Mouse (Mus musculus) left cerebral cortex, postnatal 25 days (tissue): ENCODE results near the gene Nat9. TPM values are rescaled to one million over a fixed set of nuclear protein-coding genes. Genes with fewer than 3 reads are reported as not detected.
A peak's percentile ranks its signal among the peaks of the same experiment; 100 is the strongest.

Experiments
- DNase-seq, 2 experiments: peaks; one replicate each; pipeline ENCODE4 v3.0.0; 2022; ENCODE audit warnings: low spot score in 2 of 2, mixed read lengths in 1 of 2
- intact Hi-C: fragments of 180-260 bp; cut with DNase I; formaldehyde crosslinking; loops from one replicate; pipeline ENCODE4 v1.15.1; 2025
- total RNA-seq, 2 experiments: library from RNA; stranded (reverse); gene quantifications; 2 replicates each; pipeline ENCODE4 v1.2.3; 2021

Gene Nat9
- total RNA-seq, 2 experiments from 2014 or later: 20.1 to 22.3 TPM

GRCm38 (mm10) chr11:115161578-115162204, 26.0 kb downstream of the Nat9 start:
- no peak for DNase-seq
- intact Hi-C loops: loop anchor here (2.0 kb wide), 2 partner anchors 15 to 109 kb away; no protein-coding TSS in a partner anchor

GRCm38 (mm10) chr11:115160883-115161577, 26.6 kb downstream of the Nat9 start:
- intact Hi-C loops: loop anchor here (2.0 kb wide), 1 partner anchor 110 kb away; no protein-coding TSS in a partner anchor
- DNase-seq: peak in 1 of 2 experiments; percentile 35

GRCm38 (mm10) chr11:115160016-115160797, 27.5 kb downstream of the Nat9 start:
- DNase-seq: peak; percentile 40 to 45
- intact Hi-C loops: loop anchor here (2.0 kb wide), 1 partner anchor 111 kb away; no protein-coding TSS in a partner anchor

GRCm38 (mm10) chr11:115157933-115158719, 29.5 kb downstream of the Nat9 start:
- intact Hi-C loops: no loop called here
- DNase-seq: no peak

- no peak for DNase-seq
- intact Hi-C loops: no loop called here
These were observed 32.5 kb downstream of the Nat9 start for GRCm38 (mm10) chr11:115155053-115155634.

- intact Hi-C loops: loop anchor here (1.0 kb wide), 1 partner anchor 70 kb away; no protein-coding TSS in a partner anchor
- DNase-seq: peak; percentile 61
These were observed 33.9 kb downstream of the Nat9 start for GRCm38 (mm10) chr11:115153699-115154292.

- DNase-seq: no peak
- intact Hi-C loops: loop anchor here (1.0 kb wide), 1 partner anchor 70 kb away; no protein-coding TSS in a partner anchor
These were observed 34.6 kb downstream of the Nat9 start for GRCm38 (mm10) chr11:115153088-115153487.

- peak in 1 of 2 experiments; percentile 12 for DNase-seq
- intact Hi-C loops: no loop called here
These were observed 35.8 kb downstream of the Nat9 start for GRCm38 (mm10) chr11:115151755-115152429.

GRCm38 (mm10) chr11:115150741-115151254, 36.9 kb downstream of the Nat9 start:
- DNase-seq: no peak
- intact Hi-C loops: no loop called here

GRCm38 (mm10) chr11:115147813-115148212, 39.8 kb downstream of the Nat9 start:
- DNase-seq: no peak
- intact Hi-C loops: no loop called here

GRCm38 (mm10) chr11:115141970-115142369, 45.7 kb downstream of the Nat9 start:
- DNase-seq: no peak
- intact Hi-C loops: no loop called here

GRCm38 (mm10) chr11:115138597-115139262, 48.9 kb downstream of the Nat9 start:
- intact Hi-C loops: no loop called here
- DNase-seq: no peak

- DNase-seq: peak in 1 of 2 experiments; percentile 30
These were observed 53.9 kb downstream of the Nat9 start, which contains the start of gene Cd300lf for GRCm38 (mm10) chr11:115133800-115134199. Gene Cd300lf (minus strand): TSS chr11:115133992.

More at GRCm38 (mm10) chr11:115133800-115134199, 53.9 kb downstream of the Nat9 start, which contains the start of gene Cd300lf:
- intact Hi-C loops: no loop called here
